Mouse (Mus musculus): ENCODE measurements at regions not wholly inside any gene's neighbourhood (a gene's known extent, or its start where the extent isn't known, plus 50 kb on each side); places are given as distances from the start of the nearest gene placed in this dataset.

- DNase-seq (ENCODE audit: low read depth, low spot score): no peak
Observed at GRCm38 (mm10) chr14:48942882-48943281, 123.0 kb upstream of the Ap5m1 start.

GRCm38 (mm10) chr14:48930886-48931285, 135.0 kb upstream of the Ap5m1 start:
- no peak for DNase-seq (ENCODE audit: low read depth, low spot score)

GRCm38 (mm10) chr14:48925870-48926269, 140.0 kb upstream of the Ap5m1 start:
- DNase-seq (ENCODE audit: low read depth, low spot score): no peak

- DNase-seq (ENCODE audit: low read depth, low spot score): no peak
Observed at GRCm38 (mm10) chr14:48909420-48909819, 156.5 kb upstream of the Ap5m1 start.

- DNase-seq (ENCODE audit: low read depth, low spot score): no peak
Observed at GRCm38 (mm10) chr14:48907991-48908698, 157.8 kb upstream of the Ap5m1 start.

- no peak for DNase-seq (ENCODE audit: low read depth, low spot score)
Observed at GRCm38 (mm10) chr14:48907403-48907973, 158.4 kb upstream of the Ap5m1 start.

GRCm38 (mm10) chr14:48906956-48907355, 158.9 kb upstream of the Ap5m1 start:
- DNase-seq (ENCODE audit: low read depth, low spot score): no peak

- no peak for DNase-seq (ENCODE audit: low read depth, low spot score)
Observed at GRCm38 (mm10) chr14:48904576-48904975, 161.3 kb upstream of the Ap5m1 start.

GRCm38 (mm10) chr14:48903526-48903925, 162.4 kb upstream of the Ap5m1 start:
- DNase-seq (ENCODE audit: low read depth, low spot score): peak; percentile 29

GRCm38 (mm10) chr14:48900201-48900600, 165.7 kb upstream of the Ap5m1 start:
- DNase-seq (ENCODE audit: low read depth, low spot score): no peak

GRCm38 (mm10) chr14:48897140-48897539, 168.8 kb upstream of the Ap5m1 start:
- peak; percentile 51 for DNase-seq (ENCODE audit: low read depth, low spot score)

GRCm38 (mm10) chr14:48896235-48896634, 169.7 kb upstream of the Ap5m1 start:
- DNase-seq (ENCODE audit: low read depth, low spot score): no peak

- DNase-seq (ENCODE audit: low read depth, low spot score): no peak
Observed at GRCm38 (mm10) chr14:48891216-48891615, 174.7 kb upstream of the Ap5m1 start.

- peak; percentile 8 for DNase-seq (ENCODE audit: low read depth, low spot score)
Observed at GRCm38 (mm10) chr14:48888954-48889353, 176.9 kb upstream of the Ap5m1 start.

- peak; percentile 16 for DNase-seq (ENCODE audit: low read depth, low spot score)
Observed at GRCm38 (mm10) chr14:48880041-48880440, 185.9 kb upstream of the Ap5m1 start.

GRCm38 (mm10) chr14:48877998-48878657, 187.8 kb upstream of the Ap5m1 start:
- no peak for DNase-seq (ENCODE audit: low read depth, low spot score)

GRCm38 (mm10) chr14:48871313-48871712, 194.6 kb upstream of the Ap5m1 start:
- DNase-seq (ENCODE audit: low read depth, low spot score): no peak

GRCm38 (mm10) chr14:48869956-48870355, 195.9 kb upstream of the Ap5m1 start:
- DNase-seq (ENCODE audit: low read depth, low spot score): no peak

- no peak for DNase-seq (ENCODE audit: low read depth, low spot score)
Observed at GRCm38 (mm10) chr14:48855453-48855852, 181.8 kb upstream of the Otx2 start.

GRCm38 (mm10) chr14:48854188-48854924, 180.7 kb upstream of the Otx2 start:
- no peak for DNase-seq (ENCODE audit: low read depth, low spot score)

- DNase-seq (ENCODE audit: low read depth, low spot score): no peak
Observed at GRCm38 (mm10) chr14:48853479-48854187, 180.0 kb upstream of the Otx2 start.

- DNase-seq (ENCODE audit: low read depth, low spot score): no peak
Observed at GRCm38 (mm10) chr14:48852787-48853186, 179.2 kb upstream of the Otx2 start.

Measured in forelimb bud, embryonic 11.5 days (tissue).